Mouse (Mus musculus): ENCODE measurements around the gene 1700015G11Rik. TPM values are rescaled to one million over a fixed set of nuclear protein-coding genes. Genes with fewer than 3 reads are reported as not detected.

Gene 1700015G11Rik
- total RNA-seq, 1 experiment from 2014 or later, result not detected

DNA sequence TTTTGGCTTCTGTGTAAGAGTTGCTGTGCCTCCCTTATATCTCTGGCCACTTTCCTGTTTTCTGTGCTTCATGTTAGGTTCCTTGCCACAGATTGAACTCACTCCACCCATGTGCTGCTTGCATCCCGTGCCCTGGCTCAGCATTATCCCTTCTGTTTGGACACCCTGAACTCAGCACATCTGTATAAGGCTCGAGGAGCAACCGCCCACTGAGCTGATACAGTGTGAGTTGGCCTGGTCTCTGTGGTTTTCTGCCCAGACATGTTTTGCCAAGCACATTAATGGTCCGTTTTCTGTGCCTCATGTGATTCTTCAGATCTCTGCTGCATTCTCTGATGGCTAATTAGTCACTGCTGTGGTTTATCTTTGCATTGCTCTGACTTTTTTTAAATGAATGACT lies 47.9 kb downstream of the 1700015G11Rik start:
- DNase-seq, result no peak

DNA sequence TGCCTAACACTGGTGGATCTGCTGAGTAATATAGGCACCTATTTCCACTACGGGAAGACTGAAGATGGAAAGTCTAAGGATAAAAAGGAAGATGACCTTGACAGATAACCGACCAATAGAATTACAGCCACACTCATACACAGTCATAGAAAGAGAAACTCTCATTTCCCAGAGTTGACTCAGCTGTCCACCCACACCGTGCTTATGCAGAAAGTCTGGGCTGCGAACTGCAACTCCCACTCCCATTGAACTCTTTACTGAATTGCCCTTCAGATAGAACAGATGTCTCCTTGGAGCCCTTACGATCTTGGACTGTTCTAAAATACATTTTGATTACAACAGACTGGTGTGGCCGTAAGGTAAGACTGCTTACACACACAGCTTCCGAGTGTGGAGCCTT lies 50.8 kb downstream of the 1700015G11Rik start:
- no peak for DNase-seq

DNA sequence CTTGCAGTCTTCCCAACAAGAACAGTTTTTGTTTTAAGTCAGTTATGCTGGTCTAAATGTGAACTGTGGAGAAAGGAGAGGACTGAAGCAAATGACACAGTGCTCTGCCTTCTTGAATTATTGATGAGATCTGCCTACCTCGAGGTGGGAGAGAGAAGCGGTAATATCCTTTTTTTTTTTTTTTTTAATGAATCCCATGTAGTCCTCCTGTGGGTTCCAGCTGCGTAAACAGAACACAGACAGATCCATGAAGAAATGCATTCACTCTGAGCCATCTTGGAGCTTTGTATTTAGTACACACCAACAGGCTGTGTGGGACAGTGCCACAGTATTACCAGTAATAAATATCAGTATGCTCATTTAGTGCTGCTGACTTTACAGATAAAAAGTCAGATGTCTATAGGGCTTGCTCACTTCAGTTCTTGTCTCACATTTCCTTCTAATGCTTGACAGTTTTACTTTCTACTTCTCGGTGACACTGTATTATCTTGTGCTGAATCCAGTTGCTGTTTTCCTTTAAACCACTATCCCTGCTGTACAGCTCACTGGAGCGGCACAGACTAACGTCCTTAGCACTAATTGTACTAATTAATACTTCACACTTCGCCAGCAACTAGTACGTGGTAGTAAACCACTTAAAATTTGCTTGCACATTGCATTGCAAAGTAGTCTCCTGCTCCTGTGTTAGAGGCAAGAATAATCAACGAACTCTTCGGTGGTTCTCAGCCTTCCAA lies 53.1 kb downstream of the 1700015G11Rik start:
- DNase-seq, result no peak

Other genes starting within 250 kb of the 1700015G11Rik start
- 35.9 and 40.1 TPM in 2 replicates for gene Gas2, start 153.7 kb downstream of the 1700015G11Rik start, total RNA-seq (2021)
- 11.4 and 12.8 TPM in 2 replicates for gene Fancf, start 153.5 kb downstream of the 1700015G11Rik start, total RNA-seq (2021)
- 29.4 and 35.8 TPM in 2 replicates for gene Svip, start 9.7 kb downstream of the 1700015G11Rik start, total RNA-seq (2021)

Data from adrenal gland, postnatal 25 days (tissue).